Mouse (Mus musculus) left cerebral cortex, postnatal 36 days (tissue): Measurements from ENCODE around the gene Pla2r1. TPM values are rescaled to one million over a fixed set of nuclear protein-coding genes. Genes with fewer than 3 reads are reported as not detected.

Source experiments
- DNase-seq, 2 experiments: peaks; one replicate each; pipeline ENCODE4 v3.0.0; 2021 to 2022; ENCODE audit warnings: low spot score in 2 of 2, mixed read lengths in 1 of 2
- intact Hi-C: fragments of 180-260 bp; cut with DNase I; formaldehyde crosslinking; loops from one replicate; pipeline ENCODE4 v1.15.1; 2025
- total RNA-seq, 2 experiments: library from RNA; stranded (reverse); gene quantifications; 2 replicates each; pipeline ENCODE4 v1.2.3; 2021

The Pla2r1 gene
- total RNA-seq, 2 experiments from 2014 or later: 0.45 to 0.62 TPM

DNA sequence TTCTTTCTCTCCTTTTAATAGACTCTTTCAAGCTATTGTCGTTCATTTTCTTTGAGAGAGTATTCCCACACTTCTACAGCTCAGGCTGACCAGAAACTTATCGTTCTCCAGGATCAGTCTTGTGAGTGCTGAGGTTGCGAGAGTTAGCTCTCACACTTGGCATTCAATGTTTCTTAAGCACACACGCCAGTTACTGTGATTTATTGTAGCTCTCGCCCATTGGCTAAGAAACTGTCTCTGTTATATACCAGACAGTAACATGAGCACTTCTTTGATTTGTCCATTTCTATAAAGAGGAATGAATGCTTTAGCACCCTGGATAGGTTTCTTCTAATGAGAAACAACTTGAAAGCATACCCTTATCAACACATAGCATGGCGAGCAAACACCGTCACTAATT is 185.2 kb downstream of the Pla2r1 start:
- intact Hi-C loops: no loop called here
- DNase-seq: no peak

Other genes with a start within 250 kb of the Pla2r1 start
- 1 to 10 TPM; 1.2 to 1.6 TPM for gene Ly75, start 170.0 kb downstream of the Pla2r1 start, total RNA-seq
- gene Itgb6, start 169.3 kb upstream of the Pla2r1 start, total RNA-seq: under 1 TPM in 1 of 2 experiments, not detected in 1; 0.10 TPM